Mouse (Mus musculus) T-helper 2 cell (primary cell): ENCODE measurements around the gene Vps26c.
"Not testable (repeated sequence)": the region's sequence is repeated elsewhere in the genome, so short reads cannot be mapped to it uniquely, and the experiment has no call there.

Experiments
- in situ Hi-C: fragments of 300-600 bp; cut with MboI, MseI; formaldehyde crosslinking; loops from one replicate; pipeline ENCODE4 v1.15.1; 2025; ENCODE audit warnings: high pct_unique_total_duplicates

The Vps26c gene

DNA sequence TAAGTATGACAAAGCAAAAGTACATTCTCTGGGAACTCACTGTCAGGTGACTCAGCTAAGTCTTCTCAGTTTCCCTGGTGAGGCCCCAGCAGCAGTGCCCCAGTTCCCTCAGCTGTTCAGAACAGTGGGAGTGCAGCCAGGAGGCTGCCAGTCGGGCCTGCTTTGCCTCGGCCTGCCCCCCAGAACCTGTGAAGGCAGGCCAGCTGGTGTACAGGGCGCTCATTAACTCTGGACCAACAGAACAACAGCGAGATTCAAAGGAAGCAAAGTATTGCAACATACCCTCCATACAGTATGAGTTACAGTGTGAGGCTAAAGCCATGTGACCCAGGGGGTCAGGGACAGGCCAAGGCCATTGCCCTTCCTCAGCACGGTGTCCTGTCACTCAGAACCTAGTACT lies 28.7 kb downstream of the Vps26c start:
- in situ Hi-C loops, result no loop called here

DNA sequence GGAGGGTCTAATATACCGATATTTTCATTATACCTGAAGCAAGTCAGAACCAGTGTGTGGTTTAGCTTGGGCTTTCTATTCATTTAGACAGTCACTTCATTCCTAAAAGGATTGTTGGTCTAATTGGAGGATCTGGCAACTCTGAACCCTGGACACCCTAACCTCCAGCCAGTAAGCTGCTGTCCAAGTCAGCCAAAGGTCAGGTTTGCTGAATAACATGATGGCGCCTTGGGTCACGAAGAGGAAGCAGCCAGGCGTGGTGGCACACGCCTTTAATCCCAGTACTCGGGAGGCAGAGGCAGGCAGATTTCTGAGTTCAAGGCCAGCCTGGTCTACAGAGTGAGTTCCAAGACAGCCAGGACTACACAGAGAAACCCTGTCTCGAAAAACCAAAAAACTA lies 29.5 kb downstream of the Vps26c start:
- in situ Hi-C loops, result not testable (repeated sequence)

DNA sequence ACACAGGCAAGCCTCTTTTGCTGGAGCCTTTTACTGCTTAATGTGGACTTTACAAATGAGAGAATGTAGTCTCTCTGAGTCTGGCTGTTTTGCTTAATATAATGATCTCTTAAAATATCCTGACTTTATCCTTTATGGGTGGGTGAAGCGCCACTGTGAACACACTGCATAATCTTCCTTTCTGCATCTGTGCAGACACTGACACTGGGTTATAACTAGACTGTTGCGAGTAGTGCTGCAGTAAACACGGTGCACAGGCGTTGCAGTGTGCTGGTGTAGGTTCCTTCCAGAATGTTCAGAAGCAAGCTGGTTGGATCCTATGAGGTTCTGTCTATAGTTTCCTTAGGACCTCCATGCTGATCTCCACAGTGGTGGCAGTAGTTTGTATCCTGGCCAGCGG lies 37.3 kb downstream of the Vps26c start:
- in situ Hi-C loops, result no loop called here

DNA sequence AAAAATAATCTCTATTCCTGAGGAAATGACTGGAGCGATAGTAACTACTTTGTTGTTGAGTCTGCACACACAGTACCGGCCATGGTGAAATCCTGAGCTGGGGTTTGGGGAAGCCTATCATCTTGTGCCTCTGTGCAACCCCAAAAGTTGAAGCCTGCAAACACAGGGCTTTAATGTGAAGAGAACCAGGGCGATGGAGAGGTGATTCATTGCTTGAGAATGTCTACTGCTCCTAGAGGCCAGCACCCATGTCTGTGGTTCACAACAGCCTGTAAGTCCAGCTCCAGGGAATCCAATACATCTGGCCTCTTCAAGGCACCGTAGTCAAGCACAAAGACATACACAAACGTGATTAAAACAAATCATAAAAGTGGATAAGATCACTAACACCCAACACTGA lies 39.3 kb downstream of the Vps26c start:
- in situ Hi-C loops, result no loop called here

DNA sequence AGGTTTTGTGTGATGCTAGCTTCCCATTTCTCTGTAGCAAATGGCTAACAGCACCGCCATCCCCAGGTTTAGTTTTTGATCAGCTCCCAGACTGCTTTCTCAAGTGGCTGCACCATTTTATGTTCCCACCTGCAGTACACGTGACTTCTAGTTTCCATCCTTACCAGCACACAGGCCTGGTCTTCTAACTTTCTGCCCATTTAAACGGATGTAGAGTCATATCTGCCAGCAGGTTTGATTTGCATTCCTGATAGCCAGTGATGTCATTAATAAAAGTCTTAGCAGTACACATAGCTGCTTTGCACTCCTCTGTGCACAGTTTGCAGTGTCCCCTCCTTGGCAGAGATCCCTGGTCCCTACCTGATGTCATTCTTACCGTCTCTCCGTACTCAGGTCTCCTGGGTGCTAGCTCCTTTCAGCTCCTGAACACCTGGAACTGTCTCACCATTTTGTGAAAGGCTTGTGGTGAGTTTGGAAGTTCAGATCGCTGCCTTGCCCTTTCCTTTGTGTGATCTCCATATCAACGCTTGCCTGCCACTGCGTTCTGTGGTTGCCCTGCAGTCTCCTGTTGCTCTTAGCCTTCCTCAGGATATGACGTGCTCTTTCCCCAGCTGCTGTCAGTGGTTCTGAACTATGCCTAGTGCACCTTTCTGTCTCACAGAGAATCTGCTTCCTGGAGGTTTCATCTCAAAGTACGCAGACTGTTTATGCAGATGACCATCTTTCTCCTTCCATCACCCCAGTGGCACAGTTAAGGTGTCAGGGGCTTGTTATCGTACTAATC lies 41.7 kb downstream of the Vps26c start:
- in situ Hi-C loops, result no loop called here

DNA sequence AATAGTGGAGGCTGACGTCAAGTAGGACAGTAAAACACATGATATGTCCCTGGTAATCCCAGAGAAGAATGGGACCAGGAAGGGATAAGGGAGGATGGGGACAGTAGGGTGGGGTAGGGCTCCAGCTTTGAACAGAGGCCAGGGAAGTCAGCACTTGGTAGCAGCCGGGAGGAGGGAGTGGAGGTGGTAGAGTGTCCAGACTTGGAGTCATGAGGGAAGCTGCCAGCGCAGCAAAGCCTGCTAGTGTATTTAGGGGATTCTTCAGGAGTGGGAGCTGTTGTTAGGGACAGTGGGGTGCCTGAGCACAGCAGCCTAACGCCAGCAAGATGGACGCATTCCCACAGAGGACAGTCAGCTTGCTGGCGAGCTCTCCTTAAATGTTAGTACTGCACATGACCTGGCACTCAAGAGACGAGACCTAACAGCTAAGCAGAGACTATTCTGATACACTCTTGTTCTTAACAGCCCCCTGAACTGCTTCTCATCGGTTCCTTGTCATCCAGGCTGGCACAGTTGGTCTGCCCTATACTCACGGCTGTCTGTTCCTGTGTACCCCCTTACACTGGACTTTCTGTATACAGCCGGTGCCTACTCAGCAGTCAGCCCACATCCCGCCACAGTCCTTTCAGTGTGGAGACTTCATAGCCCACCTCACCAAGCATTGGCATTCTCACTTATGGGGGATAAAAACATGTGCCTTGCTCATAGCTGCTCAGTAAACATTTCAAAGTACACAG lies 53.4 kb downstream of the Vps26c start:
- in situ Hi-C loops, result no loop called here

DNA sequence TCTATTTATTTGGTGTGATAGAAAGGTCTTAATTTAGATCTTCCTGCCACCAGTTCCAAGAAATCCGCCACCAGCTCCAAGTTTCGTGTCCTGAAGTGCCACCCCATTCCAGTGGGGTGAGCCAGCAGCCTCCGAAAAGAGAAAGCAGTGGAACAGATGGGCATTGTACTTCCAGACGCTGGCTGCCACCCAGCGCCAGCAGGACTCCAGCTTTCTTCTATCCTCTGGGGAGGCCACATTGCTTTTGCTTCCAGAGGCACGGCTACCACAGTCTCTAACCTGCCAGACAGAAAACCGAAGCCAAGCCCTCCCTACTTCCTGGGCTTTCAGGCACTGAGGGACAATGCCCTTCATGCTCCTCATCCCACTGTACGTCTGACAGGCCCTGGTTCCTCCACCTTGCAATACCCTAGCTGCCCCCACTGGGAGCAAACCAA lies 54.1 kb downstream of the Vps26c start:
- in situ Hi-C loops, result no loop called here

DNA sequence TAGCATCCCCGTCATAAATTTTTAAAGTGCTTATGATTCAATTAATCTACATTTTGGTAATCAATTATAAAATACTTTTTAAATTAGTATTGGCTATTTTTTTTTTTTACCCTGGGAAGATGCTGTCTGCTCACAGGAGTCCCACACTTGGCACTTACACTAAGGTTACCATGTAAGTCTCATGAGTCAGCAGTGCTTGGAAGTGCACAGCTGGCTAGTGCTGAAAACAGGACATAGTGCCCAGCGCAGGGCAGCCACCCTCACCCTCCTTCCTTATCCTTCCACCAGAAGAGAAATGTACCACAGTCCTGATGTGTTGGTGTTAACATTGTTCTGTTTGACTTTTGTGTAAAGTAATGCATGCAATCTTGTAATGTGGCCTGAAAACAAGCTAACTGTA lies 58.2 kb downstream of the Vps26c start:
- in situ Hi-C loops, result no loop called here

DNA sequence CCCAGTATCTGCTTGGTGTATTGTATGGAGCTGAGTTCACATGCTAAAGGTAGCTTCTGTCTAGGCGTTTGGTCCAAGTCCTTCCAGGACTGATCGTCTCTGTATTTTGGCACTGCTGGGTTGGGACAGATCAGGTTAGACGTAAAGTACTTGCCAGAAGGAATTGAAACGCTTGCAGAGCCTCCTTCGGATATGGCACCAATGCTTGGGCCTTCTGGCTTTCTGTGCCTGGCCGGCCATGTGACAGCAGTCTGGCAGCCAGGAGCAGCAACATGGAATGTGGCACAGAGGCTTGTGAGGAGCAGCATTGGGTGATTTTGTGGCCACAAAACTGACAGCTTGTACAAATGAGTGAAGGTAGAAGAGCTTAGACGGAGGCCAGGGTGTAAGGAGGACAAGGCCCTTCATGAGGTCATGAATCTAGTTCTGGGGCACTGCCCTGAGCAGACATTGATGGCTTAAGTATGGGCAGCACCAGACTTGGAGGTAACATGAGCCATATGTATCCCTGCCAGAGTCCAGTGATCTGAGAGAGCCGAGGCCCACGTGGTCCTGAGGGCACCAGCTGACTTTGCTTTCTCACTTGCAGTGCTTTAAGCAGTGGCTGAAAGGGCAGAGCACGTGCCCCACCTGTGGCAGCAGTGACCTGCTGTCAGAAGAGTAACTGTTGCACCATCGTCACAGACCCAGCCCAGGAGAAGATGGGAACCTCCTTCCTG lies 59.1 kb downstream of the Vps26c start:
- in situ Hi-C loops, result no loop called here

DNA sequence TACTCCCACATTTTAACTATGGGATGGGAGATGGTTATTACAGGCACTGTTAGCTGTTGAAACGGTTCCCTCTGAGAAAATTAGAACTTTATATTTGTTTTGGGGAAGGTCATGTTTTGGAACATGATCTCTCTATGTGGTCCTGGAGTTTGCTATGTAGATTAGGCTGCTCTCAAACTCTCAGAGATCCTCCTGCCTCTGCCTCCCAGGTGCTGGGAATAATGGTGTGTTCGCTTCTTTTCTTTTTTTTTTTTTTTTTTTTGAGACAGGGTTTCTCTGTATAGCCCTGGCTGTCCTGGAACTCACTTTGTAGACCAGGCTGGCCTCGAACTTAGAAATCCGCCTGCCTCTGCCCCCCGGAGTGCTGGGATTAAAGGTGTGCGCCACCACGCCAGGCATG lies 60.3 kb downstream of the Vps26c start:
- in situ Hi-C loops, result not testable (repeated sequence)

DNA sequence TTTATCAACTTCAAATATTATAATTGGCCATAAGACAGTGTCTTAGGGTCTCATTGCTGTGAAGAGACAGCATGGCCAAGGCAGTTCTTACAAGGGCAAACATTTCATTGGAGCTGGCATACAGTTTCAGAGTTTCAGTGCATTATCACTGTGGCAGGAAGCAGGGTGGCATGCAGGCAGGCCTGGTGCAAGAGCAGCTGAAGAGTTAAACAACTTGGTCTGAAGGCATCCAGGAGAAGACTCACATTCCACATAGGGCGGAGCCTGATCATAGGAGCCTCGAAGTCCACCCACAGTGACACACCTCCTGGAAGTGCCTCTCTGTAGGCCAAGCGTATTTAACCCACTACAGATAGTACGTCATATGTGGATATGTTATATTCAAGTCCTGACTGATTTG lies 60.7 kb downstream of the Vps26c start:
- in situ Hi-C loops, result no loop called here

DNA sequence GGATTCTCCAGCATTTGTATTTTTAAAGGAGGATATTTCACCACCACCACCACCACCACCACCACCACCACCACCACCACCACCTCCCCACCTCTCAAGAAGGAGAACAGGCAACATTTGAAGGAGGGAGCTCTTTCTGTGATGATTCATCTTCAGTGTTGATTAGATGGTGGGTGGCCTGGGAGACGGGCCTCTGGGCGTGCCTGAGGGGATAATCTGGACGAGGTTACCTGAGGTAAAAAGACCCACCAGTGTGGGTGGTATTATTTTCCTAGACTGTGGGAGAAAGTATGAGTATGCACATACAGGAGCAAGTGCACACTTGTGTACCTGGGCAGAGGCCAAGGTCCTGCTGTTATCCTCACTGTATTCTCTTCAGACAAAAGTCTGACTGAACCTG lies 62.6 kb downstream of the Vps26c start:
- in situ Hi-C loops, result no loop called here

DNA sequence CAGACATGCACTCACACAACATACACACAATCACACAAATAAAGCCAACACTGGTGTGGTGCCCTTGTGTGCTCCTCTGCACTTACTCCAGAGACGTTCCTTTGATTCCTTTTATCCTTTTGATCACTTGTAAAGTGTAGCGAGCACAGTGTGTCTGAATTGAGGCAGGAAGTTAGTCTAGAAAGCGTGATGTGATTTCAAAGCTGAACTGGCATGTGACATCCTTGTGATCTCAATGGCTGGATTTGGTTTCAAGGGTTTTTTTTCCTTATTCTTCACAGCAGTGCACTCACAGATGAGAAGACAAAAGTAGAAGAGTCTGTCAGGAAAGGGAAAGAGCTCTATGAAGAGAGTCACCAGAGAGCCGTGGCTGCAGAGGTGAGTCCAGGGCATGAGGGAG lies 72.5 kb downstream of the Vps26c start:
- in situ Hi-C loops, result no loop called here

DNA sequence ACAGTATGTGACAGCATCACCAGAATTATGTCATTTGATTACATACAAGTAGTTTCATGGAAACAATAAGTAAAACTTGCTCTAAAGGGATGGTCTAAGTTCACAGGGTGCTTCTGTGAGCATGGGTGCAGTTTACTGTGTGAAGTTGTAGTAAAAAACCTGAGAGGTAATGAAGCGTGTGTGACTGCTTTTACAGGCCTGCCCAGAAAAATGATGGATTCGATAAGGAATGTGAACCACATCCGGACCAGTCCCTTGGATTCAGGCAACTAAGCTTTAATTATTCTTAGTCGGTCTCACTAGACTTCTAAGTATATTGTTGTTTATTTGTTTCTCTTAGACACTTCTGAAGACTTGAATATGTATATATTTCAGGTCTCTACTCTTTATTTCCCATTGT lies 73.9 kb downstream of the Vps26c start:
- in situ Hi-C loops, result no loop called here

DNA sequence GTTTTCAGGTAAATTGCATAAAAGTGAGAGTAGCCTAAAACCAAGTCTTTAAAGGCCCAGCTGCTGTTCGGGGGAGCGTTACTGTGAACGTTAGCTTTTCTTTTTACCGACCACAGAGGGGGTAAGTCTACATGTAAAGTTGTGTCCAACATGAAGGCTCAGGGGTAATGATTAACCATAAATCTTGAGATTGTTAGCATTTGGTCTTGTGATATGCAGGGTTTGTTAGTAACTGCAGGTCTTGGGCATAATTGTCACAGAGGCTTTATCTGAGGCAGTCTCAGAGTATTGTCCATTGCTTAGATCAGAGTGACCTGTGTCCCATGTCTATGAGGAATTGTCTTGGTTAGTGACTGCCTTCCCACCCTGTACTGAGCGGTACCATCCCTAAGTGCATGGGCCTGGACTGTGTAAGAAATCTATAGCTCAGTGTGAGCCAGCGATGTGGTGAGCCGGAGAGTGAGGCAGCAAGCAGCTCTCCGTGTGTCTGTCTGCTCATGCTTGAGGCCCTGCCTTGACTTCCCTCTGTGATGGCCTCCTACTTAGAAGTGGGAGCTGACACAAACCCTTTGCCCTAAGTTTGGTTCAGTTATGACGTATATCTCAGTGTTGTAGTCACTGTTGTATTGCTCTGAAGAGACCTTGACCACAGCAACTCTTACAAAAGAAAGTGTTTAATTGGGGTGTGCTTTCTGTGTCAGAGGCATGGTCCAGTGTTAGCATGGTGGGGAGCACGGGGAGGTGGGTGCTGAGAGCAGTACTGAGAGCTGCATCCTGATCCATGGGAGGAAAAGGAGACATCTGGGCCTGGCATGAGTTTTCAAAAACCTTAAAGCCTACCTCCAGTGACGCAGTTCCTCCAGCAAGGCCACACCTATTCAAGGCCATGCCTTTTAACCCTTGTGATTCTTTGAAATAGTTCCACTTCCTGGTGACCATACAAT lies 74.8 kb downstream of the Vps26c start:
- in situ Hi-C loops, result no loop called here

DNA sequence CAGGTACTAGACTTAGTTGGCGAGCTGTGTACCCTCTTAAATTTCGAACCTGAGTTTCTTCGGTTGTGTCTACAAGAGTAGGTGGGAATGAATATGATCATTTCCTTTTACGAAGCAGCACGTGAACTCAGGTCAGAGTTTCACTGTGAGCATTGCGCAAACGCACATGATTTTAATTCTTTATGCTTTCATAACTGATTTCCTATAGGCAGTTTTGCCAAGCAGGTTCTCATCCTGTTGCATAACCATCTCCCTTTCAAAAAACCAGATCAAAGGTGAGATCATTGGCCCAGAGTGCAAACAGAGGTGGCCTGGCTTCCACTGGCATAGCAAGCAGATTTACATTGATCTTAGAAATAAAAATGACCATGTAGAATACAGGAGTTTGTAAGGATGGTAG lies 77.0 kb downstream of the Vps26c start:
- in situ Hi-C loops, result no loop called here

DNA sequence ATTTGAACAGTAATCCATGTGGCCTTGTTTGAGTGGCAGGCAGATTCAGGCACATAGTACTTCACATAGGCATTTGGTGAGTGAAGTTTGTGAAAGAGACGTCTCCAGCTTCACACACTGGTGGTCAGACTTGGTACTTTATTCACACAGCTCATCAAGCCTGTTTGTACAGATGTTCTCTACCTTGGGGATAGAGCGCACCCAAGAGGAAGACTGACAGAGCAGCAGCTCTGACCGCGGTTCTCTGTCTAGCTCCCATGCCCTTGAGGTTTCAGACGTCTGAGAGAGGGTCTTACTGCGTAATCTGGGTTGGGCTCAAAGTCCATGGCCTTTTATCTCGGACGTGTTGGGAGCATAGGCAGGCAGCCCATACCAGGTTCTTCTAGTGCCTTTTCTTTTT lies 77.5 kb downstream of the Vps26c start:
- in situ Hi-C loops, result no loop called here
